Comparison of ENCODE assay signal across 24 mouse cellular contexts in the genomic region with DNA sequence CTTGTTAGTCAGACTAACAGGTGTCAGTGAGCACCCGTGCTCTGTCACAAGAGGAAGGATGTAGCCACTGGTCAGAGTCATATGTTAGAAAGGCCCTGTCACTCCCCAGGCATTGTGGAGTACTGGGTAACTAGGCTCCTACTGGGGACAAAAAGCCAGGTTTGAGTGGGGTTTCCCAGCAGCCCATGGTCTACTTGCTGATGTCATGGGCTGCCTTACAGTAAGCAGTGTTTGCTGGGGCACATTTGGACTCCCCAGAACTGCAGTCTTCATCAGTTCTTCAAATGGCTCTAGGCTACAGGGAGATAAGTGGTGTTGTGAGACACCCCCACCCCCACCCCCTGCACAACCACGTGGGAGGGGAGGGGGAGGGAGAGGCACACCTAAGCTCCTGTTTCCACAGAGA. TPM values are rescaled to one million over a fixed set of nuclear protein-coding genes. Genes with fewer than 3 reads are reported as not detected.
DNase-seq lines count a peak whose midpoint lies in the region; ATAC-seq lines count a peak whose summit lies in the region.
"Had no signal": no experiment of that assay in that cellular context is flagged by ENCODE, and none has a peak within 500 bp of the region (broad histone marks: within the 10 kb centered on the region; RNA-seq: fewer than 3 reads in every experiment).

No protein-coding gene starts in this region.

- no peaks in the 10 kb centered on the region for H3K27me3 ChIP-seq in kidney, embryonic 15.5 days
- H3K27me3 ChIP-seq: forebrain, embryonic 13.5 days; liver, embryonic 15.5 days; neural tube, embryonic 12.5 days had no signal

- H3K9ac ChIP-seq in kidney, embryonic 15.5 days = no peak overlapping the region
- H3K9ac ChIP-seq: forebrain, embryonic 13.5 days; heart, embryonic 13.5 days; liver, embryonic 15.5 days; neural tube, embryonic 12.5 days had no signal

- no peaks in the 10 kb centered on the region for H3K36me3 ChIP-seq in kidney, embryonic 15.5 days
- H3K36me3 ChIP-seq: heart, embryonic 13.5 days; limb, embryonic 10.5 days; liver, embryonic 15.5 days; midbrain, embryonic 10.5 days; neural tube, embryonic 12.5 days had no signal

- ATAC-seq in kidney, embryonic 15.5 days (replicated peaks; ENCODE audit: low FRiP score) = 0 out of 2 replicates have a peak, but pooled peaks have one; percentile 27
- ATAC-seq in CD4-positive, CD25-positive, alpha-beta regulatory T cell, adult 4 months = peak; percentile 48
- ATAC-seq in granulocyte monocyte progenitor cell, adult 5-6 weeks (replicated peaks; ENCODE audit: poor library complexity, severe bottlenecking) = peak; percentile 30
- ATAC-seq: forebrain, embryonic 13.5 days; hindbrain, embryonic 16.5 days had no signal

- H3K4me2 ChIP-seq in kidney, embryonic 15.5 days = no peak overlapping the region
- H3K4me2 ChIP-seq: forebrain, embryonic 13.5 days; heart, embryonic 13.5 days; liver, embryonic 15.5 days; neural tube, embryonic 12.5 days had no signal

- no peaks in the 10 kb centered on the region for H3K9me3 ChIP-seq in kidney, embryonic 15.5 days (replicated peaks)
- H3K9me3 ChIP-seq: forebrain, embryonic 13.5 days; heart, embryonic 13.5 days; limb, embryonic 10.5 days; liver, embryonic 15.5 days; midbrain, embryonic 10.5 days; neural tube, embryonic 12.5 days had no signal

- no peak overlapping the region for H3K4me3 ChIP-seq in kidney, embryonic 15.5 days (replicated peaks)
- H3K4me3 ChIP-seq: forebrain, embryonic 13.5 days; heart, embryonic 13.5 days; limb, embryonic 10.5 days; liver, embryonic 15.5 days; midbrain, embryonic 10.5 days; neural tube, embryonic 12.5 days had no signal

- 28% methylated on average over 2 of the region's 2 CpGs for WGBS in kidney, embryonic 15.5 days

- no peak for DNase-seq in kidney, postnatal 4 days
- DNase-seq in naive thymus-derived CD4-positive, alpha-beta T cell, adult 2 months (ENCODE audit: low read depth) = peak; percentile 71
- no peak for DNase-seq in lung, postnatal 14 days
- DNase-seq in left cerebral cortex, postnatal 14 days (ENCODE audit: low spot score in 2 of 2) = no peak
- no peak for DNase-seq in embryo, embryonic 10 days (ENCODE audit: low spot score)
- DNase-seq: adrenal gland, postnatal 25 days; cerebellum, adult 9-10 months; embryo, embryonic 11 days; gastrocnemius, postnatal 36 days; heart, postnatal 36 days; kidney, adult 8-10 months; lung, postnatal 10 days; right cerebral cortex, postnatal 25 days had no signal

- H3K27ac ChIP-seq in kidney, embryonic 15.5 days = no peak overlapping the region
- H3K27ac ChIP-seq: forebrain, embryonic 13.5 days; heart, embryonic 13.5 days; limb, embryonic 10.5 days; liver, embryonic 15.5 days; midbrain, embryonic 10.5 days; neural tube, embryonic 12.5 days had no signal

- intact Hi-C loops in left cerebral cortex, postnatal 14 days (cut with DNase I) = no loop called here

- H3K4me1 ChIP-seq in kidney, embryonic 15.5 days = 0 out of 2 replicates have a peak, but pooled peaks cover 2% of the 10 kb centered on the region
- H3K4me1 ChIP-seq: forebrain, embryonic 13.5 days; midbrain, embryonic 10.5 days; neural tube, embryonic 12.5 days had no signal

RNA-seq across cellular contexts. Expression of a gene that starts 23.5 kb away (rescaled TPM):
- not detected in 2 replicates for polyA plus RNA-seq in kidney, embryonic 15.5 days (2015; fragmentation: Nextera tagmentation; extraction: Ambion mirVana)
- not detected for polyA plus RNA-seq in CD4-positive, CD25-positive, alpha-beta regulatory T cell, adult 4 months (2017; shearing (Covaris generic))
- not detected in 2 replicates for total RNA-seq in granulocyte monocyte progenitor cell, adult 5-6 weeks (2014; fragmentation: Nextera tagmentation)
- total RNA-seq in granulocyte monocyte progenitor cell, adult 5-6 weeks (2017) = not detected in 2 replicates
- under 1 TPM in 1 of 2 experiments, not detected in 1; 0.38 TPM for total RNA-seq in left cerebral cortex, postnatal 14 days (2021)
- total RNA-seq: adrenal gland, postnatal 25 days; gastrocnemius, postnatal 36 days; heart, postnatal 36 days; layer of hippocampus, adult 18-20 months had no signal
- polyA plus RNA-seq: forebrain, embryonic 13.5 days; heart, embryonic 13.5 days; hindbrain, embryonic 16.5 days; limb, embryonic 10.5 days; liver, embryonic 15.5 days; midbrain, embryonic 10.5 days; neural tube, embryonic 12.5 days had no signal

RNA-seq across cellular contexts. Expression of a gene that starts 48.9 kb away (rescaled TPM):
- 180 and 192 TPM in 2 replicates for polyA plus RNA-seq in kidney, embryonic 15.5 days (2015; fragmentation: Nextera tagmentation; extraction: Ambion mirVana)
- polyA plus RNA-seq in CD4-positive, CD25-positive, alpha-beta regulatory T cell, adult 4 months (2017; shearing (Covaris generic)) = 10 to 100 TPM; 48.3 to 70.6 TPM
- 62.7 and 67.8 TPM in 2 replicates for total RNA-seq in granulocyte monocyte progenitor cell, adult 5-6 weeks (2014; fragmentation: Nextera tagmentation)
- 108 and 113 TPM in 2 replicates for total RNA-seq in granulocyte monocyte progenitor cell, adult 5-6 weeks (2017)
- total RNA-seq in left cerebral cortex, postnatal 14 days (2021) = 100 to 1,000 TPM; 102 TPM
